21 mouse cellular contexts compared by ENCODE assay signal in genomic region chr8:45480886-45481285, GRCm38 (mm10).
"Had no signal": no experiment of that assay in that cellular context is flagged by ENCODE, and none has a peak within 500 bp of the region (broad histone marks: within the 10 kb centered on the region; RNA-seq: fewer than 3 reads in every experiment).

No protein-coding gene starts in this region.

- H3K9me3 ChIP-seq: kidney, embryonic 15.5 days; limb, embryonic 12.5 days; limb, embryonic 15.5 days; midbrain, embryonic 12.5 days; midbrain, embryonic 15.5 days; neural tube, embryonic 12.5 days; neural tube, embryonic 15.5 days had no signal

- H3K4me3 ChIP-seq: kidney, embryonic 15.5 days; limb, embryonic 12.5 days; limb, embryonic 15.5 days; midbrain, embryonic 12.5 days; midbrain, embryonic 15.5 days; neural tube, embryonic 12.5 days; neural tube, embryonic 15.5 days had no signal

- DNase-seq: kidney, adult 8-10 months; kidney, postnatal 10 days; kidney, postnatal 36 days; left cerebral cortex, postnatal 4 days; liver, postnatal 0 days; lung, embryonic 14.5 days; lung, postnatal 36 days; right cerebral cortex, adult 18-20 months; right cerebral cortex, postnatal 14 days; right cerebral cortex, postnatal 4 days; thymus, postnatal 36 days had no signal

- H3K36me3 ChIP-seq: kidney, embryonic 15.5 days; limb, embryonic 12.5 days; limb, embryonic 15.5 days; midbrain, embryonic 12.5 days; midbrain, embryonic 15.5 days; neural tube, embryonic 12.5 days; neural tube, embryonic 15.5 days had no signal

- H3K4me2 ChIP-seq: kidney, embryonic 15.5 days; limb, embryonic 12.5 days; limb, embryonic 15.5 days; liver, embryonic 11.5 days; lung, embryonic 14.5 days; midbrain, embryonic 12.5 days; midbrain, embryonic 15.5 days; neural tube, embryonic 12.5 days; neural tube, embryonic 15.5 days had no signal

- H3K27ac ChIP-seq: kidney, embryonic 15.5 days; limb, embryonic 12.5 days; limb, embryonic 15.5 days; liver, embryonic 14.5 days; midbrain, embryonic 12.5 days; midbrain, embryonic 15.5 days; neural tube, embryonic 12.5 days; neural tube, embryonic 15.5 days had no signal

- H3K4me1 ChIP-seq: kidney, embryonic 15.5 days; limb, embryonic 12.5 days; limb, embryonic 15.5 days; midbrain, embryonic 12.5 days; neural tube, embryonic 12.5 days; neural tube, embryonic 15.5 days had no signal

- H3K9ac ChIP-seq: kidney, embryonic 15.5 days; limb, embryonic 12.5 days; limb, embryonic 15.5 days; liver, embryonic 14.5 days; liver, postnatal 0 days; lung, embryonic 14.5 days; midbrain, embryonic 12.5 days; midbrain, embryonic 15.5 days; neural tube, embryonic 12.5 days; neural tube, embryonic 15.5 days had no signal

- ATAC-seq: liver, postnatal 0 days; lung, postnatal 0 days; midbrain, embryonic 15.5 days had no signal

- H3K27me3 ChIP-seq: kidney, embryonic 15.5 days; limb, embryonic 12.5 days; limb, embryonic 15.5 days; midbrain, embryonic 12.5 days; midbrain, embryonic 15.5 days; neural tube, embryonic 12.5 days; neural tube, embryonic 15.5 days had no signal
